Mouse (Mus musculus): Measurements from ENCODE around the gene Cgrrf1. TPM values are rescaled to one million over a fixed set of nuclear protein-coding genes. Genes with fewer than 3 reads are reported as not detected.

The Cgrrf1 gene
- polyA plus RNA-seq, 1 experiment: 20.7 TPM

DNA sequence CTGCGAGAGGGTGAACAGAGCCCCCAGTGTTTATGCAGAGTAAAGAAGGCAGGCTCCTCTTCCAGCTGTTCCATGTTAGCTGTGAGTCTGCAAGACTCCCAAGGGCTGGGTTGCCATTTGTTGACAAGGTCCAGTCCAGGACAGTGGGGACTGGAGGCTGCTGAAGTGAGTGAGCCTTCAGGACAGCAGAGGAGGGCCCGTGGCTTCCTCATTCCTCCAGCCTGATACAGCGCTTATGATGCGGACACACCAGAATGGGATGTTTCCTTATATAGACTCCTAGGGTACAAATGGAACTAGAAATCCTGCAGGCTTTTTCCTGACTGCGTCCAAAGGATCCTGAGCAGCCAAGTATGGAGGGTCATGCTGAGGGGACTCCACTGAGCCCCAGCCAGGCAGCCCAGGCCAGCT lies 54.0 kb downstream of the Cgrrf1 start:
- TF ChIP-seq CTCF (IDR thresholded peaks at IDR 0.05; ENCODE audit: control insufficient read depth, insufficient read depth, low read length) (no peak), POLR2A (IDR thresholded peaks at IDR 0.05; ENCODE audit: borderline replicate concordance, control insufficient read depth, low read depth, low read length) (no peak)
- Histone ChIP-seq H3K27ac (ENCODE audit: control insufficient read depth, insufficient read depth, low read depth, low read length, poor library complexity) (no peak overlapping the region), H3K4me1 (ENCODE audit: control insufficient read depth, insufficient read depth, low read length) (no peaks in the 10 kb centered on the region; the same call in 1 of the 2 replicates), H3K4me3 (replicated peaks; ENCODE audit: control insufficient read depth, low read depth, low read length) (no peak overlapping the region)
- WGBS: 26% methylated on average over 5 of the region's 5 CpGs

DNA sequence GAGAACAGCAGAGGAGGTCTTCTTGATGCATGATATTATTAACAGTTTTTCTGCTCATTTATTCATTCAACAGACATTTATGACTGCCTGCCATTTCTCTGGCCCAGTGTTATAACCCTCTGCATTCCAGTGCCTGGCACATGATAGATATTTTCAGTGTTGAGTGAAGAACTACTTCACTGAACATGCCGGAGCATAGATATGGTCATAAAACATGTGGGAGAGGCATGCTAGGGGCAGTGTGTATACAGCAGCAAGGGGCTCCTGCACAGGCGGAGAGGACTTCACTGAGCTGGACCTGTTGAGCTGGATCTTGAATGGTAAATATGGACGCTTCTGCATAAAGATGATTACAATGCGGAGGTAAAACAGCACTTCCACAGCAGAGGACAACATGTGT lies 57.2 kb downstream of the Cgrrf1 start:
- no peak overlapping the region for H3K27ac ChIP-seq (ENCODE audit: control insufficient read depth, insufficient read depth, low read depth, low read length, poor library complexity)
- no peaks in the 10 kb centered on the region; the same call in 1 of the 2 replicates for H3K4me1 ChIP-seq (ENCODE audit: control insufficient read depth, insufficient read depth, low read length)
- no peak for TF ChIP-seq POLR2A (IDR thresholded peaks at IDR 0.05; ENCODE audit: borderline replicate concordance, control insufficient read depth, low read depth, low read length)
- no peak for TF ChIP-seq CTCF (IDR thresholded peaks at IDR 0.05; ENCODE audit: control insufficient read depth, insufficient read depth, low read length)
- WGBS: 76% methylated on average over 4 of the region's 4 CpGs
- H3K4me3 ChIP-seq (replicated peaks; ENCODE audit: control insufficient read depth, low read depth, low read length): no peak overlapping the region

DNA sequence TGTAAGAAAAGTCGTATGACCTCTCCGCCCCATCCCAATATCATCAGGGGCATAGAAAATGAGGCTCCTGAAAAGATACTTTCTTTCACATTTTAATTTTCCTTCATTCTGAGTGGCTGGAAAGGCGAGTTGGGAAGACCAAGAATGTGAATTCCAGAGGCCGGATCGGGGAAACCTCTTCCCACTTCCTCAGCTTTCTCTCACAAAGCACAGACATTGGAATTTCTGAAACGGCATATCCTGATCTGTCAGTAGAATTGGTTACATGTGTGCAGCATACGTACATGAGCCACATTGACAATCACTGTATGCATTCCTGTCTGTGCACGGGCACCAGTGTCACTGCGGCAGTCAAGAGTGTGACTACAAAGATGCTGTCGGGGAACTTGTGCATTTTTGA lies 62.0 kb downstream of the Cgrrf1 start:
- Histone ChIP-seq H3K4me1 (ENCODE audit: control insufficient read depth, insufficient read depth, low read length) (no peaks in the 10 kb centered on the region; the same call in 1 of the 2 replicates), H3K27ac (ENCODE audit: control insufficient read depth, insufficient read depth, low read depth, low read length, poor library complexity) (no peak overlapping the region), H3K4me3 (replicated peaks; ENCODE audit: control insufficient read depth, low read depth, low read length) (no peak overlapping the region)
- no peak for TF ChIP-seq CTCF (IDR thresholded peaks at IDR 0.05; ENCODE audit: control insufficient read depth, insufficient read depth, low read length)
- no peak for TF ChIP-seq POLR2A (IDR thresholded peaks at IDR 0.05; ENCODE audit: borderline replicate concordance, control insufficient read depth, low read depth, low read length)
- WGBS: 85% methylated on average over 10 of the region's 10 CpGs

DNA sequence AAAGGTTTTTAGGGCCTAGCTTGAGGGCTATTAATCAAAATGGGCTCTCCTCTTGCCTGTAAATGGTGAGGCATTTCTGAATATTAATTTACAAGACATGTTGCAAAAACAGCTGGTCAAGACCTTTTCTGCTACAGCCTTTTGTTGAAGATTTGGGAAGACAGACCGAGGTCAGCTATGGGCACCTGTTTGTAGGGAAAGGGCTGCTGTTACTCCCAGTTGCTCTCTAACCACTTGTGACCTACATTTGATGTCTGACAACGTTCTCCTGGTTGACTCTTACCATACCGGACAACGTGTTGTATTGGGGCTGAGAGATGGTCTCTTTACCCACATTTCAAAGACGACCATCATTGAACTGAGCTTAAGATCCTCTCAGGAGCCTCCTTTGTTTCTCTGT lies 66.0 kb downstream of the Cgrrf1 start:
- WGBS: 82% methylated on average over 5 of the region's 5 CpGs
- TF ChIP-seq POLR2A (IDR thresholded peaks at IDR 0.05; ENCODE audit: borderline replicate concordance, control insufficient read depth, low read depth, low read length) (no peak), CTCF (IDR thresholded peaks at IDR 0.05; ENCODE audit: control insufficient read depth, insufficient read depth, low read length) (no peak)
- no peaks in the 10 kb centered on the region; the same call in 1 of the 2 replicates for H3K4me1 ChIP-seq (ENCODE audit: control insufficient read depth, insufficient read depth, low read length)
- H3K4me3 ChIP-seq (replicated peaks; ENCODE audit: control insufficient read depth, low read depth, low read length): no peak overlapping the region
- H3K27ac ChIP-seq (ENCODE audit: control insufficient read depth, insufficient read depth, low read depth, low read length, poor library complexity): no peak overlapping the region

DNA sequence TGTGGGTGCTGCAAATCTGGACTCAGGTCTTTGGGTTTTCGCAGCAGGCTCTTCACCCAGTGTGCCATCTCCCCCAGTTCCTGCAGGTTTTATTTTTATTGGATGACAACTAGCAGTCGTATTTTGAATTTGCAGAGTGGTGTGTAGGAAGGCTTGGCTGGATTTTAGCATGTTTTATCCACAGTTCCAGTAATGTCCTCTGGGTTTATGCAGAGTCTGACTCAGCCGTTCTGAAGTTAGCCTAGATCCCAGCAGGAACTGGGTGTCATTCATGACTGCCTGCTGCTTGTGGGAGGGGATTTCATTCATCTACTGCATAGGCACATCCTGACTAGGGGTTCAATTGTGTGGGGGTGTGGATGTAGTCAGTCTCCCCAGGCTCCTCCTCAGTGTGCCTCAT lies 66.7 kb downstream of the Cgrrf1 start:
- Histone ChIP-seq H3K27ac (ENCODE audit: control insufficient read depth, insufficient read depth, low read depth, low read length, poor library complexity) (no peak overlapping the region), H3K4me3 (replicated peaks; ENCODE audit: control insufficient read depth, low read depth, low read length) (no peak overlapping the region), H3K4me1 (ENCODE audit: control insufficient read depth, insufficient read depth, low read length) (no peaks in the 10 kb centered on the region; the same call in 1 of the 2 replicates)
- 76% methylated on average over 3 of the region's 3 CpGs for WGBS
- TF ChIP-seq CTCF (IDR thresholded peaks at IDR 0.05; ENCODE audit: control insufficient read depth, insufficient read depth, low read length): no peak

DNA sequence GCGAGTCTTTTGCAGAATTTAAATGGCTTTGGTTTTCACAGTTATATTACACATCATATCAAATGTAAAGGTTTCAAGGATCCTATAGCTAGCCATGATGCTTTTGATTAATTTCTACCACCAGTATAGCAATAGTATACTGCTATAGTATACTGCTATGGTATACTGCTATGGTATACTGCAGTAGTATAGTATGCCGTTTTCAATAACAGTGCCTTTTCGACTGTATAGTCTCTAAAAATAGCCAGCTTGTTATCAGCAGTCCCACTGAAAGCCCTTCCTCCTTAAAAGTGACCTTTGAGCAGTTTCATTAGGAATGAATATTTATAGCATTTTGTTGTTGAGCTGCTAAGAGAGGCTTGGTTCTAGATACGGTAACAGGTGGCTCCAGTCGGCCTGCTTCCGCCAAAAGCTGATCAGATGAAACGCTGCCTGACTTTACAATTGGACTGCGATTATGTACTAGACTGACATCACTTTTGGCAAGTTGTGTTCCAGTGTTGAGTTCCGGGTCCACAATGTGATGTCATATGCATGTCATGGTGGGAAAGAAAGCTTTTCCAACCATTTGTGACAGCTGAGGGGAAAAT lies 70.7 kb downstream of the Cgrrf1 start:
- Histone ChIP-seq H3K4me1 (ENCODE audit: control insufficient read depth, insufficient read depth, low read length) (no peaks in the 10 kb centered on the region), H3K27ac (ENCODE audit: control insufficient read depth, insufficient read depth, low read depth, low read length, poor library complexity) (no peak overlapping the region), H3K4me3 (replicated peaks; ENCODE audit: control insufficient read depth, low read depth, low read length) (no peak overlapping the region)
- TF ChIP-seq POLR2A (IDR thresholded peaks at IDR 0.05; ENCODE audit: borderline replicate concordance, control insufficient read depth, low read depth, low read length) (no peak), CTCF (IDR thresholded peaks at IDR 0.05; ENCODE audit: control insufficient read depth, insufficient read depth, low read length) (no peak)
- WGBS: 84% methylated on average over 9 of the region's 9 CpGs

Other genes starting within 250 kb of the Cgrrf1 start
- 55.2 and 105 TPM in 2 replicates for gene Cdkn3, start 71.6 kb upstream of the Cgrrf1 start, polyA plus RNA-seq (2011; ENCODE audit: insufficient read depth, insufficient read length, low replicate concordance, missing spikeins)
- 36.3 and 41.8 TPM in 2 replicates for gene Cnih1, start 43.7 kb upstream of the Cgrrf1 start, polyA plus RNA-seq (2011; ENCODE audit: insufficient read depth, insufficient read length, low replicate concordance, missing spikeins)
- gene Gmfb, start 9.9 kb upstream of the Cgrrf1 start, polyA plus RNA-seq (2011; ENCODE audit: insufficient read depth, insufficient read length, low replicate concordance, missing spikeins): 22.5 and 26.7 TPM in 2 replicates
- 3.6 and 7.7 TPM in 2 replicates for gene Samd4, start 50.7 kb downstream of the Cgrrf1 start, polyA plus RNA-seq (2011; ENCODE audit: insufficient read depth, insufficient read length, low replicate concordance, missing spikeins)

All from bone marrow, adult 2 months (tissue).